Mouse (Mus musculus): Measurements from ENCODE around the gene Unc13b. TPM values are rescaled to one million over a fixed set of nuclear protein-coding genes. Genes with fewer than 3 reads are reported as not detected.

Gene Unc13b
- polyA plus RNA-seq, 1 experiment from 2014 or later, result 0.52 TPM

- no peak for DNase-seq
- Histone ChIP-seq H3K27ac (ENCODE audit: low read depth) (no peak overlapping the region), H3K4me2 (ENCODE audit: low read depth, low read length) (no peak overlapping the region), H3K9me3 (ENCODE audit: low read length) (no peaks in the 10 kb centered on the region), H3K36me3 (replicated peaks; ENCODE audit: insufficient read depth, low read length) (no peaks in the 10 kb centered on the region), H3K4me1 (ENCODE audit: insufficient read depth) (no peaks in the 10 kb centered on the region), H3K4me3 (ENCODE audit: low read depth, low read length) (no peak overlapping the region), H3K9ac (replicated peaks) (no peak overlapping the region), H3K27me3 (ENCODE audit: insufficient read depth, low read length) (no peaks in the 10 kb centered on the region)
- WGBS (ENCODE audit: insufficient replicate concordance), result 86% methylated on average over 1 of the region's 1 CpGs
- ATAC-seq, result no peak
- TF ChIP-seq EP300 (IDR thresholded peaks at IDR 0.05; ENCODE audit: low read depth) (no peak), CTCF (IDR thresholded peaks at IDR 0.05; ENCODE audit: low read depth) (no peak)
These were observed 159.2 kb downstream of the Unc13b start for GRCm38 (mm10) chr4:43217997-43218396.

- no peaks in the 10 kb centered on the region for H3K36me3 ChIP-seq (replicated peaks; ENCODE audit: insufficient read depth, low read length)
- WGBS (ENCODE audit: insufficient replicate concordance), result 47% methylated on average over 3 of the region's 3 CpGs
- H3K4me1 ChIP-seq (ENCODE audit: insufficient read depth), result peaks cover 6% of the 10 kb centered on the region
- no peak overlapping the region for H3K9ac ChIP-seq (replicated peaks)
- H3K9me3 ChIP-seq (ENCODE audit: low read length), result no peaks in the 10 kb centered on the region
- ATAC-seq (no peak), DNase-seq (no peak)
- H3K4me2 ChIP-seq (ENCODE audit: low read depth, low read length), result no peak overlapping the region
- no peak for TF ChIP-seq EP300 (IDR thresholded peaks at IDR 0.05; ENCODE audit: low read depth)
- TF ChIP-seq CTCF (IDR thresholded peaks at IDR 0.05; ENCODE audit: low read depth), result no peak
- H3K27me3 ChIP-seq (ENCODE audit: insufficient read depth, low read length), result no peaks in the 10 kb centered on the region
- H3K27ac ChIP-seq (ENCODE audit: low read depth), result no peak overlapping the region
- H3K4me3 ChIP-seq (ENCODE audit: low read depth, low read length), result no peak overlapping the region
These were observed 173.1 kb downstream of the Unc13b start for GRCm38 (mm10) chr4:43231821-43232220.

DNA sequence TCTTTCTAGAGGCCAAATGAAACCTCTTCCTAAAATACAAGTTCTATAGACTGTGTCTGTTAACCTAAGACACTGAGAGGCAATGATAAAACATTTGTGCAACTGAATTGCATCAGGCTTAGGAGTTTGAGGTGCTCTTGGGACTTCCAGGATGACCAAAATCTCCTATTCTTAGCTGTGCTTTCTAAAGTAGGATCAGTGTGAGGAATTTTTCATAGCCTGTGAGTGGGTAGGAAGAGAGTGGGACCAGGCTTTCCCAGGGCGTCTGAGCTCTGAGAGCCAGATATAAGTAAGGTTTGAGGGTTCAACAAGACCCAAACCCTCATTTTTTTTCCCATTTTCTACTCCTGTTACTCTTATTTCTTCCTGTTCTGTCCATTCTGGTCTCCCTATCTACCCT lies 174.2 kb downstream of the Unc13b start:
- Histone ChIP-seq H3K27ac (ENCODE audit: low read depth) (no peak overlapping the region), H3K36me3 (replicated peaks; ENCODE audit: insufficient read depth, low read length) (no peaks in the 10 kb centered on the region), H3K4me2 (ENCODE audit: low read depth, low read length) (no peak overlapping the region), H3K9me3 (ENCODE audit: low read length) (no peaks in the 10 kb centered on the region), H3K4me1 (ENCODE audit: insufficient read depth) (peaks cover 6% of the 10 kb centered on the region), H3K27me3 (ENCODE audit: insufficient read depth, low read length) (no peaks in the 10 kb centered on the region), H3K9ac (replicated peaks) (no peak overlapping the region), H3K4me3 (ENCODE audit: low read depth, low read length) (no peak overlapping the region)
- 70% methylated on average over 1 of the region's 1 CpGs for WGBS (ENCODE audit: insufficient replicate concordance)
- no peak for DNase-seq
- TF ChIP-seq CTCF (IDR thresholded peaks at IDR 0.05; ENCODE audit: low read depth) (no peak), EP300 (IDR thresholded peaks at IDR 0.05; ENCODE audit: low read depth) (no peak)
- ATAC-seq, result no peak

DNA sequence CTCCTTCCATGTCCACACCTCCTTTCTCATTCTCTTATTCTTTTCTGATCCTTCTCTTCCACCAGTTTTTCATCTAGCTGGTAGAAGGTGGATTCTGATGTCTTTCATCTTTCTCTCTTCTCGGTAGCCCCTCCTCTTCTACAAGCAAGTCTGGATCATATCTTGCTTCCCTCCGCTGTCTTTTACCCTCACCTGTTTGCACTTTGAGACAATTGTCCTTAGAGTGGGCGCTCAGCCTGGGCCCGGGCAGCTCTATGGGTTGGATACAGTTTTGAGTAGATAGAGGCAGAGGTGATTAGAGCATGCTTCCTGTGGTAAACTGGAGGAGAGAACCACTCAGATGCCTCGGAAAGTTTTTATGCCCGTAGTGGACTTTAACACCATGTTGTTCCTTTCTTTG lies 174.7 kb downstream of the Unc13b start:
- Histone ChIP-seq H3K4me2 (ENCODE audit: low read depth, low read length) (no peak overlapping the region), H3K27ac (ENCODE audit: low read depth) (no peak overlapping the region), H3K4me3 (ENCODE audit: low read depth, low read length) (no peak overlapping the region), H3K9ac (replicated peaks) (no peak overlapping the region), H3K4me1 (ENCODE audit: insufficient read depth) (peaks cover 6% of the 10 kb centered on the region), H3K27me3 (ENCODE audit: insufficient read depth, low read length) (no peaks in the 10 kb centered on the region), H3K36me3 (replicated peaks; ENCODE audit: insufficient read depth, low read length) (no peaks in the 10 kb centered on the region), H3K9me3 (ENCODE audit: low read length) (no peaks in the 10 kb centered on the region)
- no peak for ATAC-seq
- TF ChIP-seq EP300 (IDR thresholded peaks at IDR 0.05; ENCODE audit: low read depth), result no peak
- TF ChIP-seq CTCF (IDR thresholded peaks at IDR 0.05; ENCODE audit: low read depth), result no peak
- no peak for DNase-seq
- 71% methylated on average over 6 of the region's 6 CpGs for WGBS (ENCODE audit: insufficient replicate concordance)

GRCm38 (mm10) chr4:43236898-43237297 lies 178.1 kb downstream of the Unc13b start:
- H3K4me1 ChIP-seq (ENCODE audit: insufficient read depth), result peaks cover 6% of the 10 kb centered on the region
- no peak overlapping the region for H3K4me3 ChIP-seq (ENCODE audit: low read depth, low read length)
- ATAC-seq (no peak), DNase-seq (no peak)
- no peak overlapping the region for H3K4me2 ChIP-seq (ENCODE audit: low read depth, low read length)
- no peak overlapping the region for H3K27ac ChIP-seq (ENCODE audit: low read depth)
- TF ChIP-seq CTCF (IDR thresholded peaks at IDR 0.05; ENCODE audit: low read depth), result no peak
- no peak for TF ChIP-seq EP300 (IDR thresholded peaks at IDR 0.05; ENCODE audit: low read depth)
- no peaks in the 10 kb centered on the region for H3K9me3 ChIP-seq (ENCODE audit: low read length)
- H3K27me3 ChIP-seq (ENCODE audit: insufficient read depth, low read length), result no peaks in the 10 kb centered on the region
- 87% methylated on average over 9 of the region's 9 CpGs for WGBS (ENCODE audit: insufficient replicate concordance)
- no peak overlapping the region for H3K9ac ChIP-seq (replicated peaks)
- H3K36me3 ChIP-seq (replicated peaks; ENCODE audit: insufficient read depth, low read length), result no peaks in the 10 kb centered on the region

- H3K36me3 ChIP-seq (replicated peaks; ENCODE audit: insufficient read depth, low read length), result no peaks in the 10 kb centered on the region
- H3K27me3 ChIP-seq (ENCODE audit: insufficient read depth, low read length), result no peaks in the 10 kb centered on the region
- DNase-seq (no peak), ATAC-seq (no peak)
- H3K4me3 ChIP-seq (ENCODE audit: low read depth, low read length), result no peak overlapping the region
- H3K9me3 ChIP-seq (ENCODE audit: low read length), result no peaks in the 10 kb centered on the region
- no peaks in the 10 kb centered on the region for H3K4me1 ChIP-seq (ENCODE audit: insufficient read depth)
- H3K4me2 ChIP-seq (ENCODE audit: low read depth, low read length), result no peak overlapping the region
- H3K27ac ChIP-seq (ENCODE audit: low read depth), result no peak overlapping the region
- 77% methylated on average over 1 of the region's 1 CpGs for WGBS (ENCODE audit: insufficient replicate concordance)
- H3K9ac ChIP-seq (replicated peaks), result no peak overlapping the region
- TF ChIP-seq EP300 (IDR thresholded peaks at IDR 0.05; ENCODE audit: low read depth), result no peak
- no peak for TF ChIP-seq CTCF (IDR thresholded peaks at IDR 0.05; ENCODE audit: low read depth)
These were observed 182.0 kb downstream of the Unc13b start for GRCm38 (mm10) chr4:43240716-43241115.

- WGBS (ENCODE audit: insufficient replicate concordance), result 47% methylated on average over 2 of the region's 2 CpGs
These were observed 185.3 kb downstream of the Unc13b start for GRCm38 (mm10) chr4:43244022-43244421.

More at GRCm38 (mm10) chr4:43244022-43244421, 185.3 kb downstream of the Unc13b start:
- Histone ChIP-seq H3K4me2 (ENCODE audit: low read depth, low read length) (no peak overlapping the region), H3K4me3 (ENCODE audit: low read depth, low read length) (no peak overlapping the region), H3K36me3 (replicated peaks; ENCODE audit: insufficient read depth, low read length) (no peaks in the 10 kb centered on the region), H3K4me1 (ENCODE audit: insufficient read depth) (no peaks in the 10 kb centered on the region), H3K27me3 (ENCODE audit: insufficient read depth, low read length) (no peaks in the 10 kb centered on the region), H3K9ac (replicated peaks) (no peak overlapping the region), H3K9me3 (ENCODE audit: low read length) (no peaks in the 10 kb centered on the region), H3K27ac (ENCODE audit: low read depth) (no peak overlapping the region)
- TF ChIP-seq EP300 (IDR thresholded peaks at IDR 0.05; ENCODE audit: low read depth) (no peak), CTCF (IDR thresholded peaks at IDR 0.05; ENCODE audit: low read depth) (peak; percentile 28)
- ATAC-seq (no peak), DNase-seq (no peak)

Measured in liver, postnatal 0 days (tissue).